Mouse (Mus musculus) liver, embryonic 14.5 days (tissue): ENCODE measurements around the gene Snx21.

Experiments
- CTCF ChIP-seq: IDR thresholded peaks from 2 replicates; pipeline ENCODE4 v1.5.1; 2016; ENCODE audit warnings: antibody characterized with exemption, low read depth, control low read depth
- EP300 ChIP-seq: IDR thresholded peaks from 2 replicates; pipeline ENCODE4 v1.6.1; 2016; ENCODE audit warnings: antibody characterized with exemption, low read depth

- TF ChIP-seq CTCF (no peak), EP300 (no peak)
Measured at GRCm38 (mm10) chr2:164767812-164768540, 17.6 kb upstream of the Snx21 start.
